Mouse (Mus musculus) embryo, embryonic 10 days (tissue): Measurements from ENCODE around the gene Dlgap4.
"Not testable (repeated sequence)": the region's sequence is repeated elsewhere in the genome, so short reads cannot be mapped to it uniquely, and the experiment has no call there.

Source experiments
- DNase-seq: peaks from one replicate; pipeline ENCODE4 v3.0.0-alpha.2; 2015; ENCODE audit warnings: low spot score

Dlgap4 gene

GRCm38 (mm10) chr2:156777326-156778004, 164.0 kb downstream of the Dlgap4 start:
- DNase-seq = no peak

GRCm38 (mm10) chr2:156778571-156778970, 165.1 kb downstream of the Dlgap4 start:
- DNase-seq = no peak

GRCm38 (mm10) chr2:156779036-156779435, 165.5 kb downstream of the Dlgap4 start:
- no peak for DNase-seq

GRCm38 (mm10) chr2:156779488-156779887, 166.0 kb downstream of the Dlgap4 start:
- no peak for DNase-seq

- DNase-seq = no peak
Measured at GRCm38 (mm10) chr2:156780129-156780528, 166.6 kb downstream of the Dlgap4 start.

- peak; percentile 61 for DNase-seq
Measured at GRCm38 (mm10) chr2:156780752-156781151, 167.2 kb downstream of the Dlgap4 start.

GRCm38 (mm10) chr2:156781281-156781680, 167.8 kb downstream of the Dlgap4 start:
- no peak for DNase-seq

GRCm38 (mm10) chr2:156781836-156782480, 168.5 kb downstream of the Dlgap4 start:
- no peak for DNase-seq

GRCm38 (mm10) chr2:156782481-156783348, 169.2 kb downstream of the Dlgap4 start:
- no peak for DNase-seq

- DNase-seq = peak; percentile 12
Measured at GRCm38 (mm10) chr2:156783349-156783728, 169.8 kb downstream of the Dlgap4 start.

GRCm38 (mm10) chr2:156784016-156784585, 170.6 kb downstream of the Dlgap4 start:
- DNase-seq = no peak

GRCm38 (mm10) chr2:156784891-156785290, 171.4 kb downstream of the Dlgap4 start:
- no peak for DNase-seq

- DNase-seq = not testable (repeated sequence)
Measured at GRCm38 (mm10) chr2:156786369-156786768, 172.9 kb downstream of the Dlgap4 start.

- no peak for DNase-seq
Measured at GRCm38 (mm10) chr2:156787090-156787775, 173.7 kb downstream of the Dlgap4 start.

GRCm38 (mm10) chr2:156787776-156788105, 174.2 kb downstream of the Dlgap4 start:
- DNase-seq = no peak

- DNase-seq = no peak
Measured at GRCm38 (mm10) chr2:156788836-156789235, 175.3 kb downstream of the Dlgap4 start.

- no peak for DNase-seq
Measured at GRCm38 (mm10) chr2:156798516-156798915, 185.0 kb downstream of the Dlgap4 start.

- DNase-seq = no peak
Measured at GRCm38 (mm10) chr2:156801045-156801444, 187.5 kb downstream of the Dlgap4 start.

- not testable (repeated sequence) for DNase-seq
Measured at GRCm38 (mm10) chr2:156802116-156802515, 188.6 kb downstream of the Dlgap4 start.

- DNase-seq = no peak
Measured at GRCm38 (mm10) chr2:156803698-156804372, 190.3 kb downstream of the Dlgap4 start.

- DNase-seq = no peak
Measured at GRCm38 (mm10) chr2:156804589-156804988, 191.1 kb downstream of the Dlgap4 start.
